In genomic region chr12:72047513-72047912, GRCm38 (mm10) we compare ENCODE assay signal across 10 mouse cellular contexts. TPM values are rescaled to one million over a fixed set of nuclear protein-coding genes. Genes with fewer than 3 reads are reported as not detected.
DNase-seq lines count a peak whose midpoint lies in the region; ATAC-seq and TF ChIP-seq lines count a peak whose summit lies in the region.
"Had no signal": no experiment of that assay in that cellular context is flagged by ENCODE, and none has a peak within 500 bp of the region (broad histone marks: within the 10 kb centered on the region; RNA-seq: fewer than 3 reads in every experiment).

No protein-coding gene starts in this region.

- TF ChIP-seq POLR2A in CH12.LX (IDR thresholded peaks at IDR 0.05; ENCODE audit: low read depth, low read length) = no peak

- TF ChIP-seq CTCF in CH12.LX (conservative IDR thresholded peaks at IDR 0.05 in 1 of 2, IDR thresholded peaks at IDR 0.05 in 1 of 2; ENCODE audit: low read depth in 2 of 2, low read length in 2 of 2) = peak in 1 of 2 experiments; percentile 89; a peak in 3 of 4 replicates

- H3K27ac ChIP-seq in kidney, embryonic 15.5 days = no peak overlapping the region
- H3K27ac ChIP-seq in CH12.LX (ENCODE audit: insufficient read depth, low read depth) = no peak overlapping the region
- no peak overlapping the region for H3K27ac ChIP-seq in embryonic facial prominence, embryonic 14.5 days (replicated peaks; ENCODE audit: low read depth, low read length)
- H3K27ac ChIP-seq: embryonic facial prominence, embryonic 13.5 days had no signal

- no peaks in the 10 kb centered on the region for H3K27me3 ChIP-seq in kidney, embryonic 15.5 days
- no peaks in the 10 kb centered on the region for H3K27me3 ChIP-seq in CH12.LX (replicated peaks)
- H3K27me3 ChIP-seq in embryonic facial prominence, embryonic 14.5 days (replicated peaks; ENCODE audit: control insufficient read depth, insufficient read depth, low read length) = no peaks in the 10 kb centered on the region
- H3K27me3 ChIP-seq: embryonic facial prominence, embryonic 13.5 days had no signal

- 2% methylated on average over 2 of the region's 2 CpGs for WGBS in kidney, embryonic 15.5 days
- 3% methylated on average over 2 of the region's 2 CpGs for WGBS in embryonic facial prominence, embryonic 14.5 days

- H3K79me2 ChIP-seq in CH12.LX (replicated peaks; ENCODE audit: control insufficient read depth, extremely low read depth, insufficient read depth, poor library complexity, severe bottlenecking) = no peaks in the 10 kb centered on the region

- no peak overlapping the region for H3K4me3 ChIP-seq in kidney, embryonic 15.5 days (replicated peaks)
- no peak overlapping the region for H3K4me3 ChIP-seq in CH12.LX (replicated peaks in 1 of 3; ENCODE audit: low read depth in 2 of 3, low read length in 2 of 3, poor library complexity in 1 of 3)
- H3K4me3 ChIP-seq in embryonic facial prominence, embryonic 14.5 days (ENCODE audit: low read depth, low read length) = no peak overlapping the region
- H3K4me3 ChIP-seq: embryonic facial prominence, embryonic 13.5 days had no signal

- no peak for TF ChIP-seq EP300 in CH12.LX (IDR thresholded peaks at IDR 0.05; ENCODE audit: low read length)

- no peaks in the 10 kb centered on the region for H3K36me3 ChIP-seq in kidney, embryonic 15.5 days
- no peaks in the 10 kb centered on the region for H3K36me3 ChIP-seq in CH12.LX (replicated peaks in 1 of 2; ENCODE audit: control insufficient read depth in 1 of 2, insufficient read depth in 1 of 2, low read length in 1 of 2)
- no peaks in the 10 kb centered on the region for H3K36me3 ChIP-seq in embryonic facial prominence, embryonic 14.5 days (ENCODE audit: control insufficient read depth, insufficient read depth, low read length)
- H3K36me3 ChIP-seq: embryonic facial prominence, embryonic 13.5 days had no signal

- H3K4me1 ChIP-seq in kidney, embryonic 15.5 days = no peaks in the 10 kb centered on the region
- peaks cover 0 to 14% of the 10 kb centered on the region in 2 experiments; a peak in 2 of 4 replicates for H3K4me1 ChIP-seq in CH12.LX (ENCODE audit: control insufficient read depth in 1 of 2, insufficient read depth in 2 of 2)
- no peaks in the 10 kb centered on the region for H3K4me1 ChIP-seq in embryonic facial prominence, embryonic 14.5 days (ENCODE audit: control insufficient read depth, insufficient read depth, low read length)
- H3K4me1 ChIP-seq: embryonic facial prominence, embryonic 13.5 days had no signal

- ATAC-seq in kidney, embryonic 15.5 days (replicated peaks; ENCODE audit: low FRiP score) = no peak
- ATAC-seq in embryonic facial prominence, embryonic 14.5 days (ENCODE audit: low read depth) = no peak
- ATAC-seq in megakaryocyte, adult 5-6 weeks (ENCODE audit: poor library complexity, severe bottlenecking) = no peak

- peak; percentile 99 for TF ChIP-seq RAD21 in CH12.LX (IDR thresholded peaks at IDR 0.05; ENCODE audit: low read depth, low read length)

- in situ Hi-C loops in CH12.LX (cut with MboI; ENCODE audit: low pct_ligation_motif_present, low pct_unique_long_range_greater_than_20kb, low sequenced_read_pairs) = loop anchor here (5.0 kb wide), 1 partner anchor 275 kb away; no protein-coding TSS in a partner anchor

- 0 out of 2 replicates have a peak, but pooled peaks cover 3% of the 10 kb centered on the region for H3K9me3 ChIP-seq in kidney, embryonic 15.5 days (replicated peaks)
- peaks cover 8% of the 10 kb centered on the region for H3K9me3 ChIP-seq in CH12.LX (replicated peaks; ENCODE audit: low read length)
- H3K9me3 ChIP-seq in embryonic facial prominence, embryonic 14.5 days (ENCODE audit: control insufficient read depth, low read length) = 0 out of 2 replicates have a peak, but pooled peaks cover 4% of the 10 kb centered on the region

- DNase-seq in kidney, adult 9 months = peak; percentile 33
- DNase-seq in A20 (ENCODE audit: low read depth, low spot score) (peak; percentile 35), CH12.LX (ENCODE audit: extremely low read depth) (peak; percentile 33)
- DNase-seq in embryonic facial prominence, embryonic 14.5 days (ENCODE audit: low spot score) = peak; percentile 28
- DNase-seq in urinary bladder, postnatal 14 days (ENCODE audit: low spot score) = no peak
- DNase-seq: adrenal gland, postnatal 25 days; lung, postnatal 4 days had no signal

- H3K4me2 ChIP-seq in kidney, embryonic 15.5 days = no peak overlapping the region
- no peak overlapping the region for H3K4me2 ChIP-seq in CH12.LX (ENCODE audit: insufficient read depth, low read depth, poor library complexity, severe bottlenecking)
- H3K4me2 ChIP-seq in embryonic facial prominence, embryonic 14.5 days (ENCODE audit: low read depth, low read length) = no peak overlapping the region
- H3K4me2 ChIP-seq: embryonic facial prominence, embryonic 13.5 days had no signal

- dilution Hi-C loops in CH12.LX (cut with MboI; ENCODE audit: extremely low pct_ligation_motif_present, extremely low pct_unique_long_range_greater_than_20kb, low sequenced_read_pairs) = no loop called here

- H3K9ac ChIP-seq in kidney, embryonic 15.5 days = no peak overlapping the region
- H3K9ac ChIP-seq in CH12.LX (ENCODE audit: insufficient read depth, low read depth) = no peak overlapping the region
- no peak overlapping the region for H3K9ac ChIP-seq in embryonic facial prominence, embryonic 14.5 days (ENCODE audit: low read depth, low read length)
- H3K9ac ChIP-seq: embryonic facial prominence, embryonic 13.5 days had no signal

TF ChIP-seq in CH12.LX, 34 proteins besides CTCF, POLR2A, EP300 and RAD21:
- no peak for TF ChIP-seq MEF2A (IDR thresholded peaks at IDR 0.05; ENCODE audit: borderline replicate concordance, low read depth, low read length)
- peak; percentile 96 for TF ChIP-seq SMC3 (IDR thresholded peaks at IDR 0.05; ENCODE audit: low read depth, low read length)
- TF ChIP-seq ZC3H11A (IDR thresholded peaks at IDR 0.05; ENCODE audit: low read depth, low read length) = peak; percentile 93

RNA-seq across cellular contexts. Expression of gene Gpr135, which starts 23.4 kb away (rescaled TPM):
- polyA plus RNA-seq in kidney, embryonic 15.5 days (2015; fragmentation: Nextera tagmentation; extraction: Ambion mirVana) = 0.57 and 0.85 TPM in 2 replicates
- total RNA-seq in CH12.LX (2012; rRNA removed) (not detected in 2 replicates), CH12.LX (2014; rRNA removed) (not detected in 2 replicates)
- polyA plus RNA-seq in CH12.LX (2012; ENCODE audit: insufficient read length, low read depth) = not detected in 2 replicates
- 1.0 and 1.5 TPM in 2 replicates for polyA plus RNA-seq in embryonic facial prominence, embryonic 14.5 days (2014; fragmentation: Nextera tagmentation; extraction: Ambion mirVana)
- 0.11 and 0.16 TPM in 2 replicates for total RNA-seq in megakaryocyte, adult 5-6 weeks (2015)
- not detected in 2 replicates for total RNA-seq in megakaryocyte, adult 5-6 weeks (2017)

RNA-seq across cellular contexts. Expression of gene L3hypdh, which starts 37.7 kb away (rescaled TPM):
- polyA plus RNA-seq in kidney, embryonic 15.5 days (2015; fragmentation: Nextera tagmentation; extraction: Ambion mirVana) = 22.4 and 23.7 TPM in 2 replicates
- total RNA-seq in CH12.LX (2012; rRNA removed) (not detected in 2 replicates), CH12.LX (2014; rRNA removed) (0.12 and 0.16 TPM in 2 replicates)
- not detected in 2 replicates for polyA plus RNA-seq in CH12.LX (2012; ENCODE audit: insufficient read length, low read depth)
- polyA plus RNA-seq in embryonic facial prominence, embryonic 14.5 days (2014; fragmentation: Nextera tagmentation; extraction: Ambion mirVana) = 18.6 and 21.5 TPM in 2 replicates
- total RNA-seq in megakaryocyte, adult 5-6 weeks (2015) = 0.55 TPM in 1 of 2 replicates, not detected in the other
- 0.15 and 0.49 TPM in 2 replicates for total RNA-seq in megakaryocyte, adult 5-6 weeks (2017)

RNA-seq across cellular contexts. Expression of gene Jkamp, which starts 37.9 kb away (rescaled TPM):
- 83.0 and 86.2 TPM in 2 replicates for polyA plus RNA-seq in kidney, embryonic 15.5 days (2015; fragmentation: Nextera tagmentation; extraction: Ambion mirVana)
- total RNA-seq in CH12.LX (2012; rRNA removed) (16.8 and 20.0 TPM in 2 replicates), CH12.LX (2014; rRNA removed) (28.9 and 35.0 TPM in 2 replicates)
- polyA plus RNA-seq in CH12.LX (2012; ENCODE audit: insufficient read length, low read depth) = 21.6 and 27.5 TPM in 2 replicates
- polyA plus RNA-seq in embryonic facial prominence, embryonic 14.5 days (2014; fragmentation: Nextera tagmentation; extraction: Ambion mirVana) = 49.3 and 56.4 TPM in 2 replicates
- total RNA-seq in megakaryocyte, adult 5-6 weeks (2015) = 32.9 and 43.3 TPM in 2 replicates
- total RNA-seq in megakaryocyte, adult 5-6 weeks (2017) = 15.9 and 23.2 TPM in 2 replicates

Comparison
In these comparisons a context has a peak if more than half of its experiments do, and no peak if none do; other contexts are left out.
1. RNA of gene L3hypdh, which starts 37.7 kb away (polyA plus RNA-seq): 22.4 to 23.7 TPM in kidney, embryonic 15.5 days and 18.6 to 21.5 TPM in embryonic facial prominence, embryonic 14.5 days; not detected in CH12.LX; every median in the first group is over 10 times any median in the second.